Mouse (Mus musculus) hindbrain, embryonic 14.5 days (tissue): ENCODE results near the gene Tm4sf20. TPM values are rescaled to one million over a fixed set of nuclear protein-coding genes. Genes with fewer than 3 reads are reported as not detected.

Source experiments
- ATAC-seq: fragments of 200-750 bp; cut with Nextera tagmentation; 2 replicates; pipeline ENCODE4 v1.8.0; 2017; ENCODE audit warnings: moderate number of reproducible peaks, mild to moderate bottlenecking, moderate TSS enrichment, moderate library complexity; ENCODE audit not compliant: low FRiP score
- DNase-seq: peaks from one replicate; pipeline ENCODE4 v3.0.0-alpha.2; 2015; ENCODE audit warnings: low spot score
- H3K27ac ChIP-seq: fragments of 300-500 bp; sonication (generic); 2 replicates; pipeline ENCODE4 v1.5.1; 2014; ENCODE audit warnings: mild to moderate bottlenecking, moderate library complexity
- H3K27me3 ChIP-seq: fragments of 300-500 bp; sonication (generic); 2 replicates; pipeline ENCODE4 v1.6.1; 2014; ENCODE audit warnings: mild to moderate bottlenecking, low read length, mixed read lengths; ENCODE audit not compliant: control insufficient read depth, insufficient read depth
- H3K36me3 ChIP-seq: fragments of 300-500 bp; sonication (generic); replicated peaks from 2 replicates; pipeline ENCODE4 v1.6.1; 2014; ENCODE audit not compliant: control insufficient read depth, insufficient read depth
- H3K4me1 ChIP-seq: fragments of 300-500 bp; sonication (generic); replicated peaks from 2 replicates; pipeline ENCODE4 v1.6.1; 2014; ENCODE audit warnings: antibody characterized with exemption, low read length, mixed read lengths; ENCODE audit not compliant: control insufficient read depth, insufficient read depth
- H3K4me2 ChIP-seq: fragments of 300-500 bp; sonication (generic); replicated peaks from 2 replicates; pipeline ENCODE4 v1.6.1; 2014; ENCODE audit warnings: mild to moderate bottlenecking, moderate library complexity
- H3K4me3 ChIP-seq: fragments of 300-500 bp; sonication (generic); replicated peaks from 2 replicates; pipeline ENCODE4 v1.5.1; 2014; ENCODE audit warnings: mild to moderate bottlenecking, low read length
- H3K9ac ChIP-seq: fragments of 300-500 bp; sonication (generic); 2 replicates; pipeline ENCODE4 v1.6.1; 2014
- H3K9me3 ChIP-seq: fragments of 300-500 bp; sonication (generic); 2 replicates; pipeline ENCODE4 v1.6.1; 2016; ENCODE audit warnings: low read length; ENCODE audit not compliant: control insufficient read depth
- WGBS: fragments of 180-500 bp; shearing (Covaris S2); extraction: QIAGEN DNeasy Blood & Tissue Kit; methylation state at CpG from one replicate; pipeline ENCODE4 v1.1.7; 2014; 5-methylcytosine and 5-hydroxymethylcytosine counted together
- polyA plus RNA-seq: library from polyadenylated mRNA; unstranded; fragments of >200 nt; fragmentation: Nextera tagmentation; extraction: Ambion mirVana; gene quantifications from 2 replicates; pipeline ENCODE4 v1.2.1, GENCODE M21; 2014

The Tm4sf20 gene
- polyA plus RNA-seq, 1 experiment from 2014 or later: not detected

- peaks cover 7% of the 10 kb centered on the region for H3K4me1 ChIP-seq
- H3K27me3 ChIP-seq: peaks cover 18% of the 10 kb centered on the region; the same call in 1 of the 2 replicates
- H3K4me2 ChIP-seq: no peak overlapping the region
- WGBS: 96% methylated on average over 5 of the region's 5 CpGs
- no peak overlapping the region for H3K27ac ChIP-seq
- H3K36me3 ChIP-seq: peaks cover 38% of the 10 kb centered on the region
- H3K9ac ChIP-seq: no peak overlapping the region
- no peaks in the 10 kb centered on the region for H3K9me3 ChIP-seq
- DNase-seq (no peak), ATAC-seq (no peak)
- no peak overlapping the region for H3K4me3 ChIP-seq
These were observed 41.8 kb downstream of the Tm4sf20 start for GRCm38 (mm10) chr1:82726482-82726881.

- Histone ChIP-seq H3K36me3 (peaks cover 31% of the 10 kb centered on the region), H3K27me3 (peaks cover 24% of the 10 kb centered on the region), H3K9me3 (no peaks in the 10 kb centered on the region), H3K27ac (no peak overlapping the region), H3K9ac (peak overlapping the region; percentile 94), H3K4me1 (peaks cover 7% of the 10 kb centered on the region), H3K4me3 (peak overlapping the region; percentile 82), H3K4me2 (peak overlapping the region; percentile 86)
- 59% methylated on average over 4 of the region's 4 CpGs for WGBS
- no peak for DNase-seq
- ATAC-seq: no peak
These were observed 42.4 kb downstream of the Tm4sf20 start for GRCm38 (mm10) chr1:82725875-82726185.

GRCm38 (mm10) chr1:82725026-82725874, 43.0 kb downstream of the Tm4sf20 start:
- peak overlapping the region; percentile 94 for H3K9ac ChIP-seq
- peak overlapping the region; percentile 86 for H3K4me2 ChIP-seq
- under 1% methylated on average over 37 of the region's 37 CpGs for WGBS
- DNase-seq (no peak), ATAC-seq (peak; percentile 96)
- no peaks in the 10 kb centered on the region for H3K9me3 ChIP-seq
- peak overlapping the region; percentile 82 for H3K4me3 ChIP-seq
- peak overlapping the region; percentile 71 for H3K27ac ChIP-seq
- H3K36me3 ChIP-seq: peaks cover 25% of the 10 kb centered on the region
- H3K4me1 ChIP-seq: peaks cover 7% of the 10 kb centered on the region
- H3K27me3 ChIP-seq: peaks cover 29% of the 10 kb centered on the region

GRCm38 (mm10) chr1:82724339-82725025, 43.8 kb downstream of the Tm4sf20 start, which contains the start of gene Mff:
Mff (plus strand) TSS chr1:82724890.
- DNase-seq (peak; percentile 96), ATAC-seq (peak; percentile 99)
- whole genome bisulfite sequencing: 10% methylated on average over 38 of the region's 38 CpGs
- Histone ChIP-seq H3K4me2 (peak within 1 kb of the TSS; percentile 86), H3K9ac (peak within 1 kb of the TSS; percentile 94), H3K27me3 (peaks cover 29% of the 10 kb centered on the region), H3K4me3 (peak within 1 kb of the TSS; percentile 82), H3K9me3 (no peaks in the 10 kb centered on the region), H3K36me3 (peaks cover 18% of the 10 kb centered on the region), H3K4me1 (peaks cover 7% of the 10 kb centered on the region), H3K27ac (peak within 1 kb of the TSS; percentile 71)

- WGBS: 81% methylated on average over 9 of the region's 9 CpGs
- H3K27me3 ChIP-seq: peaks cover 20% of the 10 kb centered on the region
- no peaks in the 10 kb centered on the region for H3K36me3 ChIP-seq
- DNase-seq (no peak), ATAC-seq (no peak)
- H3K4me3 ChIP-seq: no peak overlapping the region
- H3K9ac ChIP-seq: no peak overlapping the region
- no peak overlapping the region for H3K4me2 ChIP-seq
- H3K9me3 ChIP-seq: no peaks in the 10 kb centered on the region
- no peak overlapping the region for H3K27ac ChIP-seq
- H3K4me1 ChIP-seq: no peaks in the 10 kb centered on the region
These were observed 50.3 kb downstream of the Tm4sf20 start for GRCm38 (mm10) chr1:82717816-82718512.

Other genes starting within 250 kb of the Tm4sf20 start
- gene Col4a4, start 181.6 kb downstream of the Tm4sf20 start, polyA plus RNA-seq: 0.25 TPM in 2 replicates
- gene Col4a3, start 181.5 kb downstream of the Tm4sf20 start, polyA plus RNA-seq: 0.33 and 0.48 TPM in 2 replicates
- gene Mff, start 43.6 kb downstream of the Tm4sf20 start, polyA plus RNA-seq: 434 and 467 TPM in 2 replicates
- not detected in 2 replicates for gene Gm47791, start 2.8 kb upstream of the Tm4sf20 start, polyA plus RNA-seq
- gene Agfg1, start 71.0 kb upstream of the Tm4sf20 start, polyA plus RNA-seq: 42.9 and 46.4 TPM in 2 replicates
- not detected in 2 replicates for gene A030005L19Rik, start 144.9 kb upstream of the Tm4sf20 start, polyA plus RNA-seq
- not detected in 2 replicates for gene A030014E15Rik, start 156.5 kb upstream of the Tm4sf20 start, polyA plus RNA-seq
- gene Gm6217, start 162.9 kb upstream of the Tm4sf20 start, polyA plus RNA-seq: not detected in 2 replicates
- not detected in 2 replicates for gene A030003K21Rik, start 174.9 kb upstream of the Tm4sf20 start, polyA plus RNA-seq
- gene Gm7544, start 187.6 kb upstream of the Tm4sf20 start, polyA plus RNA-seq: not detected in 2 replicates
- gene Gm47955, start 191.8 kb upstream of the Tm4sf20 start, polyA plus RNA-seq: not detected in 2 replicates
- not detected in 2 replicates for gene Gm47959, start 232.1 kb upstream of the Tm4sf20 start, polyA plus RNA-seq